Mouse (Mus musculus) myocyte (in vitro differentiated cells): ENCODE measurements at regions not wholly inside any gene's neighbourhood (a gene's known extent, or its start where the extent isn't known, plus 50 kb on each side); places are given as distances from the start of the nearest gene placed in this dataset.

Experiments used
- H3K27me3 ChIP-seq: one replicate; pipeline ENCODE4 v1.6.1; 2011; ENCODE audit not compliant: control insufficient read depth, insufficient read depth, insufficient read length
- H3K36me3 ChIP-seq: one replicate; pipeline ENCODE4 v1.6.1; 2011; ENCODE audit not compliant: control insufficient read depth, insufficient read depth
- H3K4me2 ChIP-seq: one replicate; pipeline ENCODE4 v1.6.1; 2011; ENCODE audit warnings: low read depth, control low read depth
- H3K4me3 ChIP-seq: one replicate; pipeline ENCODE4 v1.5.1; 2011; ENCODE audit warnings: mild to moderate bottlenecking, control low read depth, moderate library complexity
- H3K79me2 ChIP-seq: one replicate; pipeline ENCODE4 v1.6.1; 2011; ENCODE audit not compliant: control insufficient read depth, insufficient read depth
- H3ac ChIP-seq: one replicate; pipeline ENCODE4 v1.6.1; 2011; ENCODE audit not compliant: control insufficient read depth, insufficient read length
- CEBPB ChIP-seq: IDR thresholded peaks from 2 replicates; pipeline ENCODE4 v1.6.1; 2011; ENCODE audit warnings: mild to moderate bottlenecking, moderate library complexity; ENCODE audit not compliant: poor library complexity, insufficient read depth, severe bottlenecking
- E2F4 ChIP-seq: IDR thresholded peaks from one replicate; pipeline ENCODE4 v1.6.1; 2011; ENCODE audit warnings: mild to moderate bottlenecking, control low read depth, moderate library complexity; ENCODE audit not compliant: insufficient read depth
- MAX ChIP-seq: IDR thresholded peaks from one replicate; pipeline ENCODE4 v1.6.1; 2011; ENCODE audit warnings: low read depth, mild to moderate bottlenecking, control low read depth
- MYOD1 ChIP-seq, 3 experiments: IDR thresholded peaks; one replicate each; pipeline ENCODE4 v1.6.1; 2011; ENCODE audit warnings: control low read depth in 2 of 3, low read depth in 2 of 3, mild to moderate bottlenecking in 2 of 3, moderate library complexity in 1 of 3; ENCODE audit not compliant: insufficient read length in 2 of 3, control insufficient read depth in 1 of 3
- MYOG ChIP-seq, 3 experiments: IDR thresholded peaks; one replicate each; pipeline ENCODE4 v1.6.1; 2011; ENCODE audit warnings: control low read depth in 2 of 3, low read depth in 2 of 3, mild to moderate bottlenecking in 2 of 3; ENCODE audit not compliant: insufficient read length in 2 of 3, control insufficient read depth in 1 of 3, insufficient read depth in 1 of 3
- POLR2A ChIP-seq: IDR thresholded peaks from one replicate; pipeline ENCODE4 v1.6.1; 2011; ENCODE audit warnings: low read depth, mild to moderate bottlenecking, control low read depth, moderate library complexity; ENCODE audit not compliant: insufficient read length
- POLR2AphosphoS2 ChIP-seq: IDR thresholded peaks from one replicate; pipeline ENCODE4 v1.6.1; 2011; ENCODE audit warnings: low read depth, control low read depth; ENCODE audit not compliant: insufficient read length
- REST ChIP-seq: IDR thresholded peaks from one replicate; pipeline ENCODE4 v1.6.1; 2011; ENCODE audit warnings: mild to moderate bottlenecking, control low read depth, moderate library complexity; ENCODE audit not compliant: insufficient read depth, insufficient read length
- SRF ChIP-seq: IDR thresholded peaks from one replicate; pipeline ENCODE4 v1.6.1; 2011; ENCODE audit warnings: low read depth; ENCODE audit not compliant: control insufficient read depth, insufficient read length
- TCF12 ChIP-seq: IDR thresholded peaks from one replicate; pipeline ENCODE4 v1.6.1; 2011; ENCODE audit warnings: mild to moderate bottlenecking, control low read depth; ENCODE audit not compliant: poor library complexity, insufficient read depth, severe bottlenecking
- TCF3 ChIP-seq: IDR thresholded peaks from one replicate; pipeline ENCODE4 v1.6.1; 2011; ENCODE audit warnings: low read depth, control low read depth; ENCODE audit not compliant: insufficient read length
- USF1 ChIP-seq: IDR thresholded peaks from one replicate; pipeline ENCODE4 v1.6.1; 2011; ENCODE audit warnings: low read depth, mild to moderate bottlenecking, control low read depth, moderate library complexity

- Histone ChIP-seq H3K36me3 (no peaks in the 10 kb centered on the region), H3K4me3 (no peak overlapping the region), H3K27me3 (no peaks in the 10 kb centered on the region), H3K79me2 (no peaks in the 10 kb centered on the region), H3K4me2 (no peak overlapping the region), H3ac (no peak overlapping the region)
- TF ChIP-seq POLR2AphosphoS2 (no peak), SRF (no peak), USF1 (no peak), TCF3 (no peak), MAX (no peak), E2F4 (no peak), REST (no peak), MYOD1 (IDR thresholded peaks at IDR 0.05; ENCODE audit: control insufficient read depth in 1 of 3, insufficient read length in 2 of 3, low read depth in 2 of 3) (no peak), MYOG (IDR thresholded peaks at IDR 0.05; ENCODE audit: control insufficient read depth in 1 of 3, insufficient read depth in 1 of 3, insufficient read length in 2 of 3, low read depth in 2 of 3) (no peak), TCF12 (no peak)
Observed at GRCm38 (mm10) chr10:116675171-116675570, 93.9 kb upstream of the Cnot2 start.

DNA sequence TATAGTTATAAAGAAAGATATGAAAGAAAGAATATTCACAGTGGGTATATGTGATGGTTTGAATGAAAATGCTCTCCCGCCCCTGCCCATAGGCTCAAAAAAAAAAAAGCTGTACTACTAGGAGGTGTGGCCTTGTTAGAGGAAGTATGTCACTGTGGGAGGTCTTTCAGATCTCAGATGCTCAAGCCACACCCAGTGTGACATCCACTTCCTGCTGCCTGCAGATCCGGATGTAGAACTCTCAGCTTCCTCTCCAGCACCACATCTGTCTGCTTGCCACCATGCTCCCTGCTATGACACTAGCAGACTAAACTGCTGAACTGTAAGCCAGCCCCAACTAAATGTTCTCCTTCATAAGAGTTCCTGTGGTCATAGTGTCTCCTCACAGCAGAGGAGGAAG lies 93.0 kb upstream of the Cnot2 start:
- Histone ChIP-seq H3K27me3 (no peaks in the 10 kb centered on the region), H3K36me3 (no peaks in the 10 kb centered on the region), H3K4me2 (no peak overlapping the region), H3ac (no peak overlapping the region), H3K4me3 (no peak overlapping the region), H3K79me2 (no peaks in the 10 kb centered on the region)
- TF ChIP-seq TCF3, result no peak
- no peak for TF ChIP-seq MYOD1 (IDR thresholded peaks at IDR 0.05; ENCODE audit: control insufficient read depth in 1 of 3, insufficient read length in 2 of 3, low read depth in 2 of 3)
- no peak for TF ChIP-seq CEBPB
- no peak for TF ChIP-seq POLR2A
- no peak for TF ChIP-seq TCF12
- TF ChIP-seq MYOG (IDR thresholded peaks at IDR 0.05; ENCODE audit: control insufficient read depth in 1 of 3, insufficient read depth in 1 of 3, insufficient read length in 2 of 3, low read depth in 2 of 3), result no peak
- TF ChIP-seq E2F4, result no peak
- no peak for TF ChIP-seq MAX

DNA sequence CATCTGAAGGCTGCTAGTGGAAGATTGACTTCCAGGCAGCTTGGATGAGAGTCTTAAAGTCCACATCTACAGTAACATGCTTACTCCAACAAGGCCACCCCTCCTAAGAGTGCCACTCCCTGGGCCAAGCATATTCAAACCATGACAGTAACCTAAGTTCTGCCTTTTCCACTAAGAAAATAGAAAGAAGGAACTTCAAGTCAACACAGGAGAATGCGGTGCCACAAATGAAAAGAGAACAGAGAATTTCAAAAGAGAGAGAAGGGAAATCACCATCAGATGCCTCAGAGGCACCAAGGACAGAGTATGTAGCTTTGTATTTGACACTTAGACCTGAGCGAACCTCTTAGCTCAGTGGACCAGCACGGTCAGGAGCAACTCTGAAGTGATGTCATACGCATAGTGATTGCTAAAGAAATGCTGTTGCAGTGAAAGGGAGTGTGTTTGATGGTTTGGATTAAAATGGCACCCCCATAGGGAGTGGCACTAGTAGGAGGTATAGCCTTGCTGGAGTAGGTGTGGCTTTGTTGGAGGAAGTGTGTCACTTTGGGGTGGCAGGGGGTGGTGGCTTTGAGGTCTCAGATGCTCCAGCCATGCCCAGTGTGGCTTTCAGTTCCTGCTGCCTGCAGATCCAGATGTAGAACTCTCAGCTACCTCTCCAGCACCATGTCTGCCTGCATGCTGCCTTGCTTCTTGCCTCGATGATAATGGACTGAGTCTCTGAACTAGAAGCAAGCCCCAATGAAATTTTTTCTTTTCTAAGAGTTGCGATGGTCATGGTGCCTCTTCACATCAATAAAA lies 77.1 kb upstream of the Cnot2 start:
- Histone ChIP-seq H3K36me3 (no peaks in the 10 kb centered on the region), H3ac (no peak overlapping the region), H3K4me2 (no peak overlapping the region), H3K27me3 (no peaks in the 10 kb centered on the region), H3K79me2 (no peaks in the 10 kb centered on the region), H3K4me3 (no peak overlapping the region)
- TF ChIP-seq MAX (no peak), POLR2AphosphoS2 (no peak), MYOD1 (IDR thresholded peaks at IDR 0.05; ENCODE audit: control insufficient read depth in 1 of 3, insufficient read length in 2 of 3, low read depth in 2 of 3) (no peak), MYOG (IDR thresholded peaks at IDR 0.05; ENCODE audit: control insufficient read depth in 1 of 3, insufficient read depth in 1 of 3, insufficient read length in 2 of 3, low read depth in 2 of 3) (no peak), REST (no peak), POLR2A (no peak), TCF12 (no peak), E2F4 (no peak), CEBPB (no peak), USF1 (no peak), SRF (no peak), TCF3 (no peak)

DNA sequence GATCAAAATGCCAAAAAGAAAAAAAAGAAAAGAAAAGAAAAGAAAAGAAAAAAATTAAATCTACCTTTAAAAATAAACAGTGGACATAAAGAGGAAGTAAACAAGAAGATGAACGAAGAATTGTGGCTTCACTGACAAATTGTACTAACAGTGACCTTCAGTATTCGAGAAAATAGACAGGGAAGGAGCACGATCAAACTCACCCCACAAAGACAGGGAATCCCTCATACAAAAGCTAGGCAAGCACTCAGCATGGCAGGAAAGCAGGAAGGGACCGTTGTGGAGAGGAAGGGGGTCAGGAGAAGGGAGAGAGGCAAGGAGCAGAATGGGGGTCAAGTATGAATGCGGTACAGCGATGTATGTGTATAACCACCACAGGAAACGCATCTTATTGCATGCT lies 74.6 kb upstream of the Cnot2 start:
- H3K4me2 ChIP-seq, result no peak overlapping the region
- H3K36me3 ChIP-seq, result no peaks in the 10 kb centered on the region
- no peaks in the 10 kb centered on the region for H3K27me3 ChIP-seq
- no peaks in the 10 kb centered on the region for H3K79me2 ChIP-seq
- no peak overlapping the region for H3K4me3 ChIP-seq
- no peak overlapping the region for H3ac ChIP-seq
- no peak for TF ChIP-seq E2F4
- TF ChIP-seq MAX, result no peak
- no peak for TF ChIP-seq POLR2A
- TF ChIP-seq MYOG (IDR thresholded peaks at IDR 0.05; ENCODE audit: control insufficient read depth in 1 of 3, insufficient read depth in 1 of 3, insufficient read length in 2 of 3, low read depth in 2 of 3), result no peak
- TF ChIP-seq REST, result no peak
- TF ChIP-seq CEBPB, result no peak
- no peak for TF ChIP-seq TCF12
- no peak for TF ChIP-seq TCF3
- no peak for TF ChIP-seq USF1
- TF ChIP-seq SRF, result no peak
- TF ChIP-seq MYOD1 (IDR thresholded peaks at IDR 0.05; ENCODE audit: control insufficient read depth in 1 of 3, insufficient read length in 2 of 3, low read depth in 2 of 3), result no peak
- no peak for TF ChIP-seq POLR2AphosphoS2
